Mouse (Mus musculus) midbrain, embryonic 13.5 days (tissue): ENCODE measurements around the gene Rnls. TPM values are rescaled to one million over a fixed set of nuclear protein-coding genes. Genes with fewer than 3 reads are reported as not detected.

Experiments
- ATAC-seq: fragments of 200-750 bp; cut with Nextera tagmentation; 2 replicates; pipeline ENCODE4 v1.8.0; 2017; ENCODE audit warnings: mild to moderate bottlenecking, moderate TSS enrichment, moderate library complexity
- H3K27ac ChIP-seq: fragments of 300-500 bp; sonication (generic); 2 replicates; pipeline ENCODE4 v1.5.1; 2015; ENCODE audit warnings: inconsistent platforms, mild to moderate bottlenecking, moderate library complexity
- H3K27me3 ChIP-seq: fragments of 300-500 bp; sonication (generic); 2 replicates; pipeline ENCODE4 v1.6.1; 2015; ENCODE audit warnings: mild to moderate bottlenecking, inconsistent platforms
- H3K36me3 ChIP-seq: fragments of 300-500 bp; sonication (generic); 2 replicates; pipeline ENCODE4 v1.6.1; 2015; ENCODE audit warnings: mild to moderate bottlenecking, inconsistent platforms
- H3K4me1 ChIP-seq: fragments of 300-500 bp; sonication (generic); replicated peaks from 2 replicates; pipeline ENCODE4 v1.6.1; 2015; ENCODE audit warnings: inconsistent platforms
- H3K4me2 ChIP-seq: fragments of 300-500 bp; sonication (generic); replicated peaks from 2 replicates; pipeline ENCODE4 v1.6.1; 2015; ENCODE audit warnings: moderate library complexity, mild to moderate bottlenecking, inconsistent platforms
- H3K4me3 ChIP-seq: fragments of 300-500 bp; sonication (generic); replicated peaks from 2 replicates; pipeline ENCODE4 v1.5.1; 2015; ENCODE audit warnings: mild to moderate bottlenecking, inconsistent platforms
- H3K9ac ChIP-seq: fragments of 300-500 bp; sonication (generic); replicated peaks from 2 replicates; pipeline ENCODE4 v1.6.1; 2015; ENCODE audit warnings: mild to moderate bottlenecking, inconsistent platforms
- H3K9me3 ChIP-seq: fragments of 300-500 bp; sonication (generic); 2 replicates; pipeline ENCODE4 v1.6.1; 2016; ENCODE audit warnings: mild to moderate bottlenecking, inconsistent platforms
- WGBS: fragments of 180-500 bp; shearing (Covaris S2); methylation state at CpG from one replicate; pipeline ENCODE4 v1.1.7; 2015; 5-methylcytosine and 5-hydroxymethylcytosine counted together
- polyA plus RNA-seq: library from polyadenylated mRNA; unstranded; fragments of >200 nt; fragmentation: Nextera tagmentation; extraction: Ambion mirVana; gene quantifications from 2 replicates; pipeline ENCODE4 v1.2.1, GENCODE M21; 2015

Gene Rnls
- polyA plus RNA-seq, 1 experiment from 2014 or later: 10.2 TPM

- H3K4me3 ChIP-seq: no peak overlapping the region
- no peaks in the 10 kb centered on the region for H3K27me3 ChIP-seq
- H3K9me3 ChIP-seq: no peaks in the 10 kb centered on the region
- no peak overlapping the region for H3K27ac ChIP-seq
- 90% methylated on average over 5 of the region's 5 CpGs for WGBS
- no peak for ATAC-seq
- no peak overlapping the region for H3K9ac ChIP-seq
- H3K4me2 ChIP-seq: no peak overlapping the region
- no peaks in the 10 kb centered on the region for H3K36me3 ChIP-seq
- no peaks in the 10 kb centered on the region for H3K4me1 ChIP-seq
Measured at GRCm38 (mm10) chr19:33252226-33252625, 139.9 kb downstream of the Rnls start.

GRCm38 (mm10) chr19:33244196-33244595 lies 147.9 kb downstream of the Rnls start:
- Histone ChIP-seq H3K27me3 (no peaks in the 10 kb centered on the region), H3K4me1 (no peaks in the 10 kb centered on the region), H3K9me3 (no peaks in the 10 kb centered on the region), H3K4me3 (no peak overlapping the region), H3K36me3 (no peaks in the 10 kb centered on the region), H3K27ac (no peak overlapping the region), H3K4me2 (no peak overlapping the region), H3K9ac (no peak overlapping the region)
- WGBS: 74% methylated on average over 2 of the region's 2 CpGs
- no peak for ATAC-seq

GRCm38 (mm10) chr19:33240386-33240785 lies 151.7 kb downstream of the Rnls start:
- WGBS: 81% methylated on average over 2 of the region's 2 CpGs
- H3K4me3 ChIP-seq: no peak overlapping the region

GRCm38 (mm10) chr19:33232902-33233301 lies 159.2 kb downstream of the Rnls start:
- WGBS: 85% methylated on average over 3 of the region's 3 CpGs
- H3K27me3 ChIP-seq: 0 out of 2 replicates have a peak, but pooled peaks cover 3% of the 10 kb centered on the region
- no peak overlapping the region for H3K4me2 ChIP-seq
- H3K9ac ChIP-seq: no peak overlapping the region
- H3K4me3 ChIP-seq: no peak overlapping the region
- no peak for ATAC-seq
- H3K4me1 ChIP-seq: no peaks in the 10 kb centered on the region
- no peaks in the 10 kb centered on the region for H3K9me3 ChIP-seq
- no peaks in the 10 kb centered on the region for H3K36me3 ChIP-seq
- no peak overlapping the region for H3K27ac ChIP-seq

More at GRCm38 (mm10) chr19:33240386-33240785, 151.7 kb downstream of the Rnls start:
- Histone ChIP-seq H3K27me3 (no peaks in the 10 kb centered on the region), H3K4me2 (no peak overlapping the region), H3K4me1 (no peaks in the 10 kb centered on the region), H3K27ac (no peak overlapping the region), H3K9me3 (no peaks in the 10 kb centered on the region), H3K9ac (no peak overlapping the region), H3K36me3 (no peaks in the 10 kb centered on the region)
- no peak for ATAC-seq

GRCm38 (mm10) chr19:33231303-33231702 lies 160.8 kb downstream of the Rnls start:
- 0 out of 2 replicates have a peak, but pooled peaks cover 3% of the 10 kb centered on the region for H3K27me3 ChIP-seq
- no peak overlapping the region for H3K27ac ChIP-seq
- H3K9ac ChIP-seq: no peak overlapping the region
- H3K4me2 ChIP-seq: no peak overlapping the region
- ATAC-seq: no peak
- no peak overlapping the region for H3K4me3 ChIP-seq
- 53% methylated on average over 6 of the region's 6 CpGs for WGBS
- H3K4me1 ChIP-seq: no peaks in the 10 kb centered on the region
- H3K36me3 ChIP-seq: no peaks in the 10 kb centered on the region
- H3K9me3 ChIP-seq: no peaks in the 10 kb centered on the region

- Histone ChIP-seq H3K9ac (no peak overlapping the region), H3K4me2 (no peak overlapping the region), H3K27ac (no peak overlapping the region), H3K27me3 (0 out of 2 replicates have a peak, but pooled peaks cover 3% of the 10 kb centered on the region), H3K9me3 (no peaks in the 10 kb centered on the region), H3K36me3 (no peaks in the 10 kb centered on the region), H3K4me1 (peaks cover 26% of the 10 kb centered on the region), H3K4me3 (no peak overlapping the region)
- ATAC-seq: peak; percentile 90
- 3% methylated on average over 3 of the region's 3 CpGs for WGBS
Measured at GRCm38 (mm10) chr19:33227004-33227403, 165.1 kb downstream of the Rnls start.

- WGBS: 59% methylated on average over 5 of the region's 5 CpGs
- 0 out of 2 replicates have a peak, but pooled peaks cover 3% of the 10 kb centered on the region for H3K27me3 ChIP-seq
- H3K4me1 ChIP-seq: peaks cover 26% of the 10 kb centered on the region
- H3K4me3 ChIP-seq: no peak overlapping the region
- H3K36me3 ChIP-seq: no peaks in the 10 kb centered on the region
- H3K9ac ChIP-seq: no peak overlapping the region
- H3K27ac ChIP-seq: no peak overlapping the region
- H3K9me3 ChIP-seq: no peaks in the 10 kb centered on the region
- ATAC-seq: no peak
- H3K4me2 ChIP-seq: no peak overlapping the region
Measured at GRCm38 (mm10) chr19:33225858-33226705, 166.0 kb downstream of the Rnls start.

- no peak overlapping the region for H3K9ac ChIP-seq
- H3K4me1 ChIP-seq: peaks cover 26% of the 10 kb centered on the region
- no peaks in the 10 kb centered on the region for H3K9me3 ChIP-seq
- H3K27ac ChIP-seq: no peak overlapping the region
- 0 out of 2 replicates have a peak, but pooled peaks cover 3% of the 10 kb centered on the region for H3K27me3 ChIP-seq
- H3K4me2 ChIP-seq: no peak overlapping the region
- no peak overlapping the region for H3K4me3 ChIP-seq
- WGBS: 90% methylated on average over 9 of the region's 9 CpGs
- H3K36me3 ChIP-seq: no peaks in the 10 kb centered on the region
- ATAC-seq: no peak
Measured at GRCm38 (mm10) chr19:33225002-33225376, 167.1 kb downstream of the Rnls start.

- ATAC-seq: peak; percentile 80
- no peak overlapping the region for H3K4me3 ChIP-seq
- peak overlapping the region; percentile 26 for H3K4me2 ChIP-seq
- H3K27me3 ChIP-seq: 0 out of 2 replicates have a peak, but pooled peaks cover 3% of the 10 kb centered on the region
- 26% methylated on average over 8 of the region's 8 CpGs for WGBS
- no peaks in the 10 kb centered on the region for H3K36me3 ChIP-seq
- peaks cover 26% of the 10 kb centered on the region for H3K4me1 ChIP-seq
- H3K9ac ChIP-seq: 0 out of 2 replicates have a peak overlapping the region, but pooled peaks have one; percentile 29
- H3K9me3 ChIP-seq: no peaks in the 10 kb centered on the region
- H3K27ac ChIP-seq: peak overlapping the region; percentile 30; the same call in 1 of the 2 replicates
Measured at GRCm38 (mm10) chr19:33224181-33225001, 167.7 kb downstream of the Rnls start.

- Histone ChIP-seq H3K27me3 (0 out of 2 replicates have a peak, but pooled peaks cover 3% of the 10 kb centered on the region), H3K36me3 (no peaks in the 10 kb centered on the region), H3K9ac (no peak overlapping the region), H3K4me2 (peak overlapping the region; percentile 26), H3K27ac (no peak overlapping the region), H3K4me1 (peaks cover 26% of the 10 kb centered on the region), H3K4me3 (no peak overlapping the region), H3K9me3 (no peaks in the 10 kb centered on the region)
- 55% methylated on average over 5 of the region's 5 CpGs for WGBS
- ATAC-seq: no peak
Measured at GRCm38 (mm10) chr19:33223766-33224165, 168.3 kb downstream of the Rnls start.

GRCm38 (mm10) chr19:33223276-33223675 lies 168.8 kb downstream of the Rnls start:
- Histone ChIP-seq H3K27me3 (0 out of 2 replicates have a peak, but pooled peaks cover 3% of the 10 kb centered on the region), H3K36me3 (no peaks in the 10 kb centered on the region), H3K27ac (no peak overlapping the region), H3K4me1 (peaks cover 26% of the 10 kb centered on the region), H3K9ac (no peak overlapping the region), H3K9me3 (no peaks in the 10 kb centered on the region), H3K4me2 (no peak overlapping the region), H3K4me3 (no peak overlapping the region)
- ATAC-seq: no peak
- WGBS: 30% methylated on average over 6 of the region's 6 CpGs
